Mouse (Mus musculus) hindbrain, embryonic 11.5 days (tissue): ENCODE results near the gene Wtip. TPM values are rescaled to one million over a fixed set of nuclear protein-coding genes. Genes with fewer than 3 reads are reported as not detected.
"Not testable (repeated sequence)": the region's sequence is repeated elsewhere in the genome, so short reads cannot be mapped to it uniquely, and the experiment has no call there.

Experiments
- ATAC-seq: fragments of 200-750 bp; cut with Nextera tagmentation; 2 replicates; pipeline ENCODE4 v1.8.0; 2017; ENCODE audit warnings: mild to moderate bottlenecking, moderate TSS enrichment, moderate library complexity; ENCODE audit not compliant: low FRiP score
- DNase-seq: peaks from one replicate; pipeline ENCODE4 v3.0.0-alpha.2; 2015; ENCODE audit warnings: low spot score
- H3K27ac ChIP-seq: fragments of 300-500 bp; sonication (generic); 2 replicates; pipeline ENCODE4 v1.5.1; 2014; ENCODE audit warnings: mild to moderate bottlenecking, low read depth, low read length
- H3K27me3 ChIP-seq: fragments of 300-500 bp; sonication (generic); 2 replicates; pipeline ENCODE4 v1.6.1; 2014; ENCODE audit warnings: mild to moderate bottlenecking, low read length, moderate library complexity, mixed read lengths; ENCODE audit not compliant: control insufficient read depth, insufficient read depth
- H3K36me3 ChIP-seq: fragments of 300-500 bp; sonication (generic); 2 replicates; pipeline ENCODE4 v1.6.1; 2014; ENCODE audit warnings: mild to moderate bottlenecking, low read length, moderate library complexity, mixed read lengths; ENCODE audit not compliant: control insufficient read depth, insufficient read depth
- H3K4me1 ChIP-seq: fragments of 300-500 bp; sonication (generic); replicated peaks from 2 replicates; pipeline ENCODE4 v1.6.1; 2014; ENCODE audit warnings: low read length, mixed read lengths; ENCODE audit not compliant: control insufficient read depth, insufficient read depth
- H3K4me2 ChIP-seq: fragments of 300-500 bp; sonication (generic); replicated peaks from 2 replicates; pipeline ENCODE4 v1.6.1; 2014; ENCODE audit warnings: mild to moderate bottlenecking, low read depth, low read length
- H3K4me3 ChIP-seq: fragments of 300-500 bp; sonication (generic); 2 replicates; pipeline ENCODE4 v1.5.1; 2014; ENCODE audit warnings: low read depth, low read length
- H3K9ac ChIP-seq: fragments of 300-500 bp; sonication (generic); 2 replicates; pipeline ENCODE4 v1.6.1; 2014; ENCODE audit warnings: low read depth, low read length
- H3K9me3 ChIP-seq: fragments of 300-500 bp; sonication (generic); 2 replicates; pipeline ENCODE4 v1.6.1; 2016; ENCODE audit warnings: low read length; ENCODE audit not compliant: control insufficient read depth
- WGBS: fragments of 180-500 bp; shearing (Covaris S2); extraction: QIAGEN DNeasy Blood & Tissue Kit; methylation state at CpG from one replicate; pipeline ENCODE4 v1.1.7; 2014; 5-methylcytosine and 5-hydroxymethylcytosine counted together
- polyA plus RNA-seq: library from polyadenylated mRNA; unstranded; fragments of >200 nt; fragmentation: Nextera tagmentation; extraction: Ambion mirVana; gene quantifications from 2 replicates; pipeline ENCODE4 v1.2.1, GENCODE M21; 2014

Wtip gene
- polyA plus RNA-seq, result 4.0 TPM in 2 replicates

- 4% methylated on average over 17 of the region's 65 CpGs for WGBS
- no peaks in the 10 kb centered on the region for H3K4me1 ChIP-seq
Measured at GRCm38 (mm10) chr7:34133117-34133762, at the start of gene Wtip. Gene Wtip, minus strand, starts transcription at chr7:34133268.

GRCm38 (mm10) chr7:34176241-34176640 lies 43.2 kb upstream of the Wtip start:
- not testable (repeated sequence) for H3K9me3 ChIP-seq, H3K4me2 ChIP-seq, H3K4me3 ChIP-seq, ATAC-seq, H3K27ac ChIP-seq, DNase-seq, H3K36me3 ChIP-seq, H3K9ac ChIP-seq, H3K4me1 ChIP-seq, H3K27me3 ChIP-seq
- 77% methylated on average over 6 of the region's 6 CpGs for WGBS

More at GRCm38 (mm10) chr7:34133117-34133762, at the start of gene Wtip:
- Histone ChIP-seq H3K9me3 (no peaks in the 10 kb centered on the region), H3K36me3 (no peaks in the 10 kb centered on the region), H3K4me2 (peak within 1 kb of the TSS; percentile 67), H3K27ac (peak within 1 kb of the TSS; percentile 42; the same call in 1 of the 2 replicates), H3K9ac (peak within 1 kb of the TSS; percentile 83), H3K4me3 (peak within 1 kb of the TSS; percentile 76), H3K27me3 (no peaks in the 10 kb centered on the region)
- peak; percentile 83 for ATAC-seq
- DNase-seq, result peak; percentile 91

GRCm38 (mm10) chr7:34172251-34172650 lies 39.2 kb upstream of the Wtip start:
- Histone ChIP-seq H3K27me3 (no peaks in the 10 kb centered on the region), H3K4me1 (no peaks in the 10 kb centered on the region), H3K4me2 (no peak overlapping the region), H3K9me3 (no peaks in the 10 kb centered on the region), H3K27ac (no peak overlapping the region), H3K9ac (no peak overlapping the region), H3K36me3 (no peaks in the 10 kb centered on the region), H3K4me3 (no peak overlapping the region)
- 78% methylated on average over 1 of the region's 1 CpGs for WGBS
- ATAC-seq (no peak), DNase-seq (no peak)

GRCm38 (mm10) chr7:34169454-34169853 lies 36.4 kb upstream of the Wtip start, which contains the start of gene Uba2:
Gene Uba2, minus strand, starts transcription at chr7:34169599.
- Histone ChIP-seq H3K9ac (peak within 1 kb of the TSS; percentile 94), H3K4me2 (peak within 1 kb of the TSS; percentile 78), H3K4me3 (peak within 1 kb of the TSS; percentile 94), H3K36me3 (peaks cover 1% of the 10 kb centered on the region; the same call in 1 of the 2 replicates), H3K27ac (peak within 1 kb of the TSS; percentile 81), H3K27me3 (no peaks in the 10 kb centered on the region), H3K4me1 (no peaks in the 10 kb centered on the region), H3K9me3 (no peaks in the 10 kb centered on the region)
- no peak for ATAC-seq
- no peak for DNase-seq
- 75% methylated on average over 3 of the region's 3 CpGs for WGBS

GRCm38 (mm10) chr7:34168470-34169251 lies 35.6 kb upstream of the Wtip start:
- H3K4me1 ChIP-seq, result no peaks in the 10 kb centered on the region
- peak overlapping the region; percentile 94 for H3K9ac ChIP-seq
- peak; percentile 96 for ATAC-seq
- H3K9me3 ChIP-seq, result no peaks in the 10 kb centered on the region
- WGBS, result 10% methylated on average over 30 of the region's 30 CpGs
- H3K36me3 ChIP-seq, result peaks cover 3% of the 10 kb centered on the region; the same call in 1 of the 2 replicates
- peak overlapping the region; percentile 81 for H3K27ac ChIP-seq
- H3K4me3 ChIP-seq, result peak overlapping the region; percentile 94
- peak overlapping the region; percentile 78 for H3K4me2 ChIP-seq
- H3K27me3 ChIP-seq, result no peaks in the 10 kb centered on the region
- peak; percentile 96 for DNase-seq

- Histone ChIP-seq H3K9ac (peak overlapping the region; percentile 94), H3K4me1 (no peaks in the 10 kb centered on the region), H3K4me2 (peak overlapping the region; percentile 78), H3K36me3 (peaks cover 9% of the 10 kb centered on the region; the same call in 1 of the 2 replicates), H3K4me3 (peak overlapping the region; percentile 94), H3K27me3 (no peaks in the 10 kb centered on the region), H3K27ac (peak overlapping the region; percentile 81), H3K9me3 (no peaks in the 10 kb centered on the region)
- under 1% methylated on average over 54 of the region's 54 CpGs for WGBS
- ATAC-seq, result peak; percentile 43
- DNase-seq, result no peak
Measured at GRCm38 (mm10) chr7:34167766-34168469, 34.9 kb upstream of the Wtip start.

GRCm38 (mm10) chr7:34166850-34167249 lies 33.8 kb upstream of the Wtip start:
- DNase-seq, result peak; percentile 54
- ATAC-seq, result no peak
- H3K4me3 ChIP-seq, result no peak overlapping the region

GRCm38 (mm10) chr7:34165999-34166398 lies 32.9 kb upstream of the Wtip start:
- H3K27ac ChIP-seq, result no peak overlapping the region
- DNase-seq, result no peak
- no peak overlapping the region for H3K4me2 ChIP-seq
- H3K4me1 ChIP-seq, result no peaks in the 10 kb centered on the region
- H3K36me3 ChIP-seq, result peaks cover 9% of the 10 kb centered on the region; the same call in 1 of the 2 replicates
- H3K9ac ChIP-seq, result no peak overlapping the region
- H3K27me3 ChIP-seq, result no peaks in the 10 kb centered on the region
- H3K9me3 ChIP-seq, result no peaks in the 10 kb centered on the region
- WGBS, result 80% methylated on average over 3 of the region's 3 CpGs
- no peak for ATAC-seq
- H3K4me3 ChIP-seq, result no peak overlapping the region

More at GRCm38 (mm10) chr7:34166850-34167249, 33.8 kb upstream of the Wtip start:
- Histone ChIP-seq H3K9ac (no peak overlapping the region), H3K4me1 (no peaks in the 10 kb centered on the region), H3K36me3 (peaks cover 9% of the 10 kb centered on the region; the same call in 1 of the 2 replicates), H3K27ac (no peak overlapping the region), H3K9me3 (no peaks in the 10 kb centered on the region), H3K27me3 (no peaks in the 10 kb centered on the region), H3K4me2 (0 out of 2 replicates have a peak overlapping the region, but pooled peaks have one; percentile 7)
- 56% methylated on average over 4 of the region's 4 CpGs for whole genome bisulfite sequencing
